Mouse (Mus musculus): ENCODE measurements around the gene Ubap1.

Gene Ubap1

GRCm38 (mm10) chr4:41357154-41357553 is 8.4 kb downstream of the Ubap1 start:
- DNase-seq (ENCODE audit: low spot score in 2 of 2) = no peak

- no peak for DNase-seq (ENCODE audit: low spot score in 2 of 2)
These were observed 9.9 kb downstream of the Ubap1 start for GRCm38 (mm10) chr4:41358669-41359068.

- no peak for DNase-seq (ENCODE audit: low spot score in 2 of 2)
These were observed 10.6 kb downstream of the Ubap1 start for GRCm38 (mm10) chr4:41359358-41359757.

GRCm38 (mm10) chr4:41361059-41361458 is 12.3 kb downstream of the Ubap1 start:
- no peak for DNase-seq (ENCODE audit: low spot score in 2 of 2)

GRCm38 (mm10) chr4:41368198-41368597 is 19.4 kb downstream of the Ubap1 start:
- no peak for DNase-seq (ENCODE audit: low spot score in 2 of 2)

GRCm38 (mm10) chr4:41369702-41370437 is 21.1 kb downstream of the Ubap1 start:
- no peak for DNase-seq (ENCODE audit: low spot score in 2 of 2)

- no peak for DNase-seq (ENCODE audit: low spot score in 2 of 2)
These were observed 28.8 kb downstream of the Ubap1 start for GRCm38 (mm10) chr4:41377567-41377966.

- no peak for DNase-seq (ENCODE audit: low spot score in 2 of 2)
These were observed 32.6 kb downstream of the Ubap1 start for GRCm38 (mm10) chr4:41381213-41381950.

GRCm38 (mm10) chr4:41386412-41386975 is 37.7 kb downstream of the Ubap1 start:
- DNase-seq (ENCODE audit: low spot score in 2 of 2) = no peak

- no peak for DNase-seq (ENCODE audit: low spot score in 2 of 2)
These were observed 39.1 kb downstream of the Ubap1 start for GRCm38 (mm10) chr4:41387755-41388469.

- no peak for DNase-seq (ENCODE audit: low spot score in 2 of 2)
These were observed 39.8 kb downstream of the Ubap1 start for GRCm38 (mm10) chr4:41388616-41389015.

- no peak for DNase-seq (ENCODE audit: low spot score in 2 of 2)
These were observed 40.4 kb downstream of the Ubap1 start for GRCm38 (mm10) chr4:41389240-41389639.

GRCm38 (mm10) chr4:41390122-41390521 is 41.3 kb downstream of the Ubap1 start:
- DNase-seq (ENCODE audit: low spot score in 2 of 2) = peak; percentile 85 to 87

GRCm38 (mm10) chr4:41391015-41391414 is 42.2 kb downstream of the Ubap1 start:
- no peak for DNase-seq (ENCODE audit: low spot score in 2 of 2)

- DNase-seq (ENCODE audit: low spot score in 2 of 2) = no peak
These were observed 45.9 kb downstream of the Ubap1 start for GRCm38 (mm10) chr4:41394651-41395050.

- DNase-seq (ENCODE audit: low spot score in 2 of 2) = no peak
These were observed 49.6 kb downstream of the Ubap1 start for GRCm38 (mm10) chr4:41398353-41398752.

GRCm38 (mm10) chr4:41399904-41400303 is 51.1 kb downstream of the Ubap1 start:
- DNase-seq (ENCODE audit: low spot score in 2 of 2) = no peak

GRCm38 (mm10) chr4:41401167-41401566 is 52.4 kb downstream of the Ubap1 start:
- DNase-seq (ENCODE audit: low spot score in 2 of 2) = no peak

- DNase-seq (ENCODE audit: low spot score in 2 of 2) = no peak
These were observed 52.8 kb downstream of the Ubap1 start for GRCm38 (mm10) chr4:41401573-41401972.

- no peak for DNase-seq (ENCODE audit: low spot score in 2 of 2)
These were observed 57.8 kb downstream of the Ubap1 start for GRCm38 (mm10) chr4:41406597-41406996.

GRCm38 (mm10) chr4:41407353-41407752 is 58.6 kb downstream of the Ubap1 start:
- no peak for DNase-seq (ENCODE audit: low spot score in 2 of 2)

- no peak for DNase-seq (ENCODE audit: low spot score in 2 of 2)
These were observed 60.5 kb downstream of the Ubap1 start for GRCm38 (mm10) chr4:41409341-41409740.

Data from right cerebral cortex, postnatal 10 days (tissue).